Mouse (Mus musculus) neural tube, embryonic 14.5 days (tissue): ENCODE measurements around the gene Ptprh. TPM values are rescaled to one million over a fixed set of nuclear protein-coding genes. Genes with fewer than 3 reads are reported as not detected.
"Not testable (repeated sequence)": the region's sequence is repeated elsewhere in the genome, so short reads cannot be mapped to it uniquely, and the experiment has no call there.

Experiments used
- ATAC-seq: fragments of 200-750 bp; cut with Nextera tagmentation; 2 replicates; pipeline ENCODE4 v1.8.0; 2017; ENCODE audit warnings: low read depth, mild to moderate bottlenecking, moderate TSS enrichment, moderate library complexity
- H3K27ac ChIP-seq: fragments of 300-500 bp; sonication (generic); 2 replicates; pipeline ENCODE4 v1.5.1; 2014; ENCODE audit warnings: low read depth, mild to moderate bottlenecking, control low read depth, low read length, moderate library complexity, mixed read lengths
- H3K27me3 ChIP-seq: fragments of 300-500 bp; sonication (generic); 2 replicates; pipeline ENCODE4 v1.6.1; 2014; ENCODE audit warnings: low read length; ENCODE audit not compliant: control insufficient read depth, insufficient read depth
- H3K36me3 ChIP-seq: fragments of 300-500 bp; sonication (generic); 2 replicates; pipeline ENCODE4 v1.6.1; 2014; ENCODE audit warnings: low read length, mixed read lengths; ENCODE audit not compliant: control insufficient read depth, insufficient read depth
- H3K4me1 ChIP-seq: fragments of 300-500 bp; sonication (generic); 2 replicates; pipeline ENCODE4 v1.6.1; 2014; ENCODE audit warnings: low read length; ENCODE audit not compliant: control insufficient read depth, insufficient read depth
- H3K4me2 ChIP-seq: fragments of 300-500 bp; sonication (generic); 2 replicates; pipeline ENCODE4 v1.6.1; 2014; ENCODE audit warnings: mild to moderate bottlenecking, low read depth, low read length, control low read depth
- H3K4me3 ChIP-seq: fragments of 300-500 bp; sonication (generic); 2 replicates; pipeline ENCODE4 v1.5.1; 2014; ENCODE audit warnings: low read depth, low read length, control low read depth, mixed read lengths
- H3K9ac ChIP-seq: fragments of 300-500 bp; sonication (generic); replicated peaks from 2 replicates; pipeline ENCODE4 v1.6.1; 2014; ENCODE audit warnings: low read depth, mild to moderate bottlenecking, control low read depth, low read length, mixed read lengths
- H3K9me3 ChIP-seq: fragments of 300-500 bp; sonication (generic); 2 replicates; pipeline ENCODE4 v1.6.1; 2016; ENCODE audit warnings: low read length; ENCODE audit not compliant: control insufficient read depth
- WGBS: fragments of 180-500 bp; shearing (Covaris S2); extraction: QIAGEN DNeasy Blood & Tissue Kit; methylation state at CpG from one replicate; pipeline ENCODE4 v1.1.7; 2014; 5-methylcytosine and 5-hydroxymethylcytosine counted together
- polyA plus RNA-seq: library from polyadenylated mRNA; unstranded; fragments of >200 nt; fragmentation: Nextera tagmentation; extraction: Ambion mirVana; gene quantifications from 2 replicates; pipeline ENCODE4 v1.2.1, GENCODE M21; 2014

Gene Ptprh
- polyA plus RNA-seq, 1 experiment from 2014 or later, result 0.20 TPM

GRCm38 (mm10) chr7:4572361-4572760 is 31.5 kb downstream of the Ptprh start:
- 59% methylated on average over 2 of the region's 2 CpGs for WGBS
- H3K4me1 ChIP-seq, H3K4me3 ChIP-seq, H3K27me3 ChIP-seq, H3K4me2 ChIP-seq, H3K36me3 ChIP-seq, ATAC-seq, H3K9ac ChIP-seq, H3K27ac ChIP-seq, H3K9me3 ChIP-seq: not testable (repeated sequence)

GRCm38 (mm10) chr7:4562660-4563059 is 41.2 kb downstream of the Ptprh start:
- Histone ChIP-seq H3K27me3 (no peaks in the 10 kb centered on the region), H3K4me2 (no peak overlapping the region), H3K4me3 (no peak overlapping the region), H3K9ac (no peak overlapping the region), H3K9me3 (no peaks in the 10 kb centered on the region), H3K36me3 (no peaks in the 10 kb centered on the region), H3K4me1 (no peaks in the 10 kb centered on the region), H3K27ac (no peak overlapping the region)
- WGBS, result 96% methylated on average over 3 of the region's 3 CpGs
- no peak for ATAC-seq

GRCm38 (mm10) chr7:4557167-4557560 is 46.7 kb downstream of the Ptprh start:
- peak overlapping the region; percentile 30 for H3K4me2 ChIP-seq
- H3K9ac ChIP-seq, result no peak overlapping the region
- WGBS, result 70% methylated on average over 6 of the region's 6 CpGs
- no peak overlapping the region for H3K27ac ChIP-seq
- H3K9me3 ChIP-seq, result no peaks in the 10 kb centered on the region
- no peaks in the 10 kb centered on the region for H3K27me3 ChIP-seq
- H3K4me1 ChIP-seq, result no peaks in the 10 kb centered on the region
- H3K4me3 ChIP-seq, result no peak overlapping the region
- no peaks in the 10 kb centered on the region for H3K36me3 ChIP-seq
- peak; percentile 61; the same call in 1 of the 2 replicates for ATAC-seq

DNA sequence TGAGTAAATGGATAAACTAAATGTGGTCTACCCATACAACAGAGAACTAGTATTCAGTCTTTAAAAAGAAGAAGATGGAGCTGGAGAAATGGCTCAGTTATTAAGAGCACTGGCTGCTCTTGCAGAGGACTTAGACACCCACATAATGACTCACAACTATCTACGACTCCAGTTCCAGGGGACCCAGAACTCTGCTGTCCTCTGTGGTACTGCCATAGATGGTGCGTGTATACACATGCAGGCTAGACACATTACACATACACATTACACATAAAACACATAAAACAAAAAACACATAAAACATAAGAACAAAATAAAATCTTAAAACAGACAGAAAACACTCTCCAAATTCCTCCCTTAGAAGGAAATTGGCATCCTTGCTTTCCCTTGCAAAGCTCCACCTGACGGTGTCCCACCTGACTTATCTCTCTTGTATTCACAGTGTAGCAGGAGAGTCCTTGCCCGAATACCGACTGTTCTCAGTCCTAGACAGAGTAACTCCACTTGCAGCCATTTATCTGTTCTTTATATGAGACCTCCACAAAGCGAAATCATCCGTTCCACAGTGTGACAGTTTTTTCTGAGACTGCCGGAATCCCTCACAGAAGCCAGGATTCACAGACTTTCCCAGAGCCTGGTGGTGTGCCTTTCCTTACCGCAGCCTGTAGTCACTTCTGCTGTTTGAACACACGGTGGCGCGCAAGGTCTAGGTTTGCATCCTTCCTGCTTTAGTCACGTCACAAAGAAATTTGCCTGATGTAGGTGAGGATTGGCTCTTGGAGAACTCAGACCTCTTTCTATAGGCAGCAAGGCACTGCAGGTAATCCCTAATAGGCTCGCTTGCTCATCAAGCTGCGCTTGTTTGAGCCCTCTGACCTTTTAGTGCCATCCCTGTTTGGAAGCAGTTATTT is 47.3 kb downstream of the Ptprh start:
- WGBS, result 24% methylated on average over 15 of the region's 15 CpGs
- H3K27me3 ChIP-seq, result no peaks in the 10 kb centered on the region

DNA sequence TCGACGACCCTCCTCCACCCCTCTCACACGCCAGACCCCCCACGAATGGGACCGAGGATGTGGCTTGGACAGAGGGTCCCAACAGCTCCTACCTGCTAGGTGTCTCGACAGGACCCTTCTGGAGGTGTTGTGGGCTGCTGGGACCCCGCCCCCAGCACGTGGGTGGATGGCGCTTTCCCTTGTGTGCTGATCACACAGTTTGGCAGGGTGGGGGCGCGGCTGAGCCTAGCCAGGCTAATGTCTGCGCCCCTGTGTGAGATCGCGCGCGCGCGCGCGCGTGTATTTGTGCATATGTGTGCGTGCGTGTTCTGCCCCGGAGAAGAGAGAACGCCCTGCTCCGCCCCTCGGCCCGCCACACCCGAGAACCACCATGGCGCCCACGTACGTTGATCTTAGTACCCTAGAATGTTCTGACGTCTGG is 56.6 kb downstream of the Ptprh start, which contains the start of gene Syt5:
TSS of gene Syt5 (minus strand) at position 321 of the 421 bp plus-strand sequence.
- H3K4me3 ChIP-seq, result peak within 1 kb of the TSS; percentile 43
- no peaks in the 10 kb centered on the region for H3K9me3 ChIP-seq
- H3K27ac ChIP-seq, result peak within 1 kb of the TSS; percentile 87
- H3K4me1 ChIP-seq, result peaks cover 6% of the 10 kb centered on the region
- peak within 1 kb of the TSS; percentile 52 for H3K9ac ChIP-seq
- peak; percentile 90 for ATAC-seq
- H3K36me3 ChIP-seq, result 0 out of 2 replicates have a peak, but pooled peaks cover 4% of the 10 kb centered on the region
- H3K27me3 ChIP-seq, result no peaks in the 10 kb centered on the region
- H3K4me2 ChIP-seq, result peak within 1 kb of the TSS; percentile 73
- WGBS, result 6% methylated on average over 33 of the region's 33 CpGs

More for the DNA sequence above, 47.3 kb downstream of the Ptprh start:
- no peaks in the 10 kb centered on the region for H3K4me1 ChIP-seq
- no peaks in the 10 kb centered on the region for H3K9me3 ChIP-seq
- H3K27ac ChIP-seq, result no peak overlapping the region
- ATAC-seq, result peak; percentile 96
- peak overlapping the region; percentile 30 for H3K4me2 ChIP-seq
- no peak overlapping the region for H3K9ac ChIP-seq
- no peak overlapping the region for H3K4me3 ChIP-seq
- no peaks in the 10 kb centered on the region for H3K36me3 ChIP-seq

GRCm38 (mm10) chr7:4546591-4547131 is 57.2 kb downstream of the Ptprh start:
- WGBS, result under 1% methylated on average over 26 of the region's 26 CpGs
- H3K4me3 ChIP-seq, result peak overlapping the region; percentile 43
- peaks cover 6% of the 10 kb centered on the region for H3K4me1 ChIP-seq
- H3K27ac ChIP-seq, result peak overlapping the region; percentile 87
- no peaks in the 10 kb centered on the region for H3K27me3 ChIP-seq
- H3K9me3 ChIP-seq, result no peaks in the 10 kb centered on the region
- H3K9ac ChIP-seq, result peak overlapping the region; percentile 52
- peak; percentile 90 for ATAC-seq
- H3K36me3 ChIP-seq, result 0 out of 2 replicates have a peak, but pooled peaks cover 4% of the 10 kb centered on the region
- peak overlapping the region; percentile 73 for H3K4me2 ChIP-seq

GRCm38 (mm10) chr7:4546050-4546449 is 57.8 kb downstream of the Ptprh start:
- ATAC-seq, result peak; percentile 35; the same call in 1 of the 2 replicates
- Histone ChIP-seq H3K4me3 (peak overlapping the region; percentile 43), H3K27me3 (no peaks in the 10 kb centered on the region), H3K27ac (peak overlapping the region; percentile 87), H3K36me3 (peaks cover 6% of the 10 kb centered on the region; the same call in 1 of the 2 replicates), H3K9me3 (no peaks in the 10 kb centered on the region), H3K4me2 (peak overlapping the region; percentile 73), H3K4me1 (peaks cover 6% of the 10 kb centered on the region), H3K9ac (peak overlapping the region; percentile 52; the same call in 1 of the 2 replicates)
- 66% methylated on average over 15 of the region's 15 CpGs for WGBS

DNA sequence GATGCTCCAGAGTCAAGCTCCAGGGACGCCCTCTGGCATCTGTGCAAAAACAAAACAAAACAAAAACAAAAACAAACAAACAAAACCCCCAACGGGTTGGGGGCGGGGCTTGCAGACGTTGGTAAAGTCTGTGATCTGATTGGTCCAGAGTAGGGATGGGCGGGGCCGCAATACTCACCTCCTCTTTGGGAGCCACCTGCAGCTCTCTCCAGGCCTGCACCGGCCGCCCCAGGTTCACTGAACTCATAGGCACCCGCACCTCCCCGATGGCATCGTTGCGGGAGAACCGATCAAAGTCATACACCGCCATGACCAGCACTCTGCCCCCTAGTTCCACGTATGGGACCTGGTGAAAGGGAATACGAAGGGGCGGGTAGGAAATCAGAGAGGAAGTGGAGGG is 61.8 kb downstream of the Ptprh start:
- Histone ChIP-seq H3K27me3 (no peaks in the 10 kb centered on the region), H3K9ac (no peak overlapping the region), H3K4me3 (no peak overlapping the region), H3K4me1 (peaks cover 6% of the 10 kb centered on the region), H3K27ac (no peak overlapping the region), H3K4me2 (no peak overlapping the region), H3K36me3 (peaks cover 18% of the 10 kb centered on the region; the same call in 1 of the 2 replicates), H3K9me3 (no peaks in the 10 kb centered on the region)
- WGBS, result 40% methylated on average over 17 of the region's 17 CpGs
- no peak for ATAC-seq

DNA sequence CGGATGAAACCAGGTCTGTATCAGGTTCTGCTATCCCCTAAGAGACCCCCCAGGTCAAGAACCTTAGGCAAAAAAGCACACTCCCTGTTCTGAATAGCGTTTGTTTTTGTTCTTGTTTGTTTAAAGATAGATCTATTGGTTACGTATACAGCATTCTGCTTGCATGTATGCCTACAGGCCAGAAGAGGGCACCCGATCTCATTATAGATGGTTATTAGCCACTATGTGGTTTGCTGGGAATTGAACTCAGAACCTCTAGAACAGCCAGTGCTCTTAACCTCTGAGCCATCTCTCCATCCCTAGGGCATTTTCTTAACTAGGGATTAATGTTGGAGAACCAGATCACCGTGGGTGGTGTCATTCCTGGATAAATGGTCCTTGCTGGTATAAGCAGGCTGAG is 62.5 kb downstream of the Ptprh start:
- no peak overlapping the region for H3K9ac ChIP-seq
- ATAC-seq, result no peak
- no peak overlapping the region for H3K4me3 ChIP-seq
- WGBS, result 66% methylated on average over 5 of the region's 5 CpGs
- no peak overlapping the region for H3K27ac ChIP-seq
- H3K9me3 ChIP-seq, result no peaks in the 10 kb centered on the region
- H3K27me3 ChIP-seq, result no peaks in the 10 kb centered on the region
- H3K36me3 ChIP-seq, result peaks cover 18% of the 10 kb centered on the region; the same call in 1 of the 2 replicates
- H3K4me2 ChIP-seq, result no peak overlapping the region
- peaks cover 6% of the 10 kb centered on the region for H3K4me1 ChIP-seq
